Mouse (Mus musculus): ENCODE measurements around the gene Unk. TPM values are rescaled to one million over a fixed set of nuclear protein-coding genes. Genes with fewer than 3 reads are reported as not detected.

Unk gene
- polyA plus RNA-seq, 1 experiment from 2014 or later = 49.1 TPM

DNA sequence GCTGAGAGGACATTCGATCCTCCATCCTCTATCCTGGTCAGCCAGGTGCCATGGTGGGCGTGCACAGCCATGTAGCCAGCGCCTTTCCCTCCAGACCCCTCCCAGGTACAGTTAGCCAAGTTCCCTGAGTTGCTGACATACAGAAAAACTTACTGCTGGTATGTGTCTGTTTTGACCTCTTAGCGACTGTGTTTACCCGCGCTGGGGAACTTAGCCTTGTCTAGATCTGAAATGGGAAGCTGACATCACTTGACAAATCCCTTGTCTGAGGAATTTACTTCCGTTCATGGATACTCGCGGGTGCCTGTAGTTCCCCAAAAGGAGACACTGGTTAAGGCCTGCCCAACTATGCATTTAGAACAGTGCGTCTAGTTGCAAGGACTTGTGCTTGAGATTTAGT is 80.4 kb downstream of the Unk start:
- Histone ChIP-seq H3K27ac (no peak overlapping the region), H3K4me3 (peak overlapping the region; percentile 33), H3K27me3 (peaks cover 79% of the 10 kb centered on the region), H3K9me3 (replicated peaks) (no peaks in the 10 kb centered on the region), H3K9ac (no peak overlapping the region), H3K4me1 (peaks cover 32% of the 10 kb centered on the region), H3K4me2 (replicated peaks) (peak overlapping the region; percentile 50), H3K36me3 (no peaks in the 10 kb centered on the region)
- no peak for ATAC-seq (ENCODE audit: low FRiP score)
- WGBS = 29% methylated on average over 10 of the region's 10 CpGs

Other genes with a start within 250 kb of the Unk start
- gene Caskin2, start 216.7 kb upstream of the Unk start, polyA plus RNA-seq (2016; fragmentation: Nextera tagmentation; extraction: Ambion mirVana) = 17.2 and 17.9 TPM in 2 replicates
- gene Tsen54, start 215.6 kb upstream of the Unk start, polyA plus RNA-seq (2016; fragmentation: Nextera tagmentation; extraction: Ambion mirVana) = 27.1 and 28.8 TPM in 2 replicates
- 4.0 and 6.1 TPM in 2 replicates for gene Llgl2, start 206.3 kb upstream of the Unk start, polyA plus RNA-seq (2016; fragmentation: Nextera tagmentation; extraction: Ambion mirVana)
- gene Myo15b, start 171.9 kb upstream of the Unk start, polyA plus RNA-seq (2016; fragmentation: Nextera tagmentation; extraction: Ambion mirVana) = 0.05 and 0.12 TPM in 2 replicates
- 2.3 and 4.2 TPM in 2 replicates for gene Smim5, start 130.4 kb upstream of the Unk start, polyA plus RNA-seq (2016; fragmentation: Nextera tagmentation; extraction: Ambion mirVana)
- 1.3 TPM in 2 replicates for gene Smim6, start 118.3 kb upstream of the Unk start, polyA plus RNA-seq (2016; fragmentation: Nextera tagmentation; extraction: Ambion mirVana)
- gene Sap30bp, start 97.0 kb upstream of the Unk start, polyA plus RNA-seq (2016; fragmentation: Nextera tagmentation; extraction: Ambion mirVana) = 51.0 and 54.4 TPM in 2 replicates
- gene Recql5, start 96.8 kb upstream of the Unk start, polyA plus RNA-seq (2016; fragmentation: Nextera tagmentation; extraction: Ambion mirVana) = 31.8 and 34.7 TPM in 2 replicates
- gene Itgb4, start 55.6 kb upstream of the Unk start, polyA plus RNA-seq (2016; fragmentation: Nextera tagmentation; extraction: Ambion mirVana) = 1.7 and 2.1 TPM in 2 replicates
- 109 and 115 TPM in 2 replicates for gene Galk1, start 17.6 kb upstream of the Unk start, polyA plus RNA-seq (2016; fragmentation: Nextera tagmentation; extraction: Ambion mirVana)
- gene H3f3b, start 2.4 kb upstream of the Unk start, polyA plus RNA-seq (2016; fragmentation: Nextera tagmentation; extraction: Ambion mirVana) = 2,216 and 2,474 TPM in 2 replicates
- gene Unc13d, start 47.6 kb downstream of the Unk start, polyA plus RNA-seq (2016; fragmentation: Nextera tagmentation; extraction: Ambion mirVana) = 1.6 and 1.7 TPM in 2 replicates
- 90.7 and 97.7 TPM in 2 replicates for gene Wbp2, start 56.7 kb downstream of the Unk start, polyA plus RNA-seq (2016; fragmentation: Nextera tagmentation; extraction: Ambion mirVana)
- 4.4 and 5.3 TPM in 2 replicates for gene Trim47, start 96.9 kb downstream of the Unk start, polyA plus RNA-seq (2016; fragmentation: Nextera tagmentation; extraction: Ambion mirVana)
- 2.2 and 2.3 TPM in 2 replicates for gene Trim65, start 100.8 kb downstream of the Unk start, polyA plus RNA-seq (2016; fragmentation: Nextera tagmentation; extraction: Ambion mirVana)
- 72.7 and 77.8 TPM in 2 replicates for gene Mrpl38, start 108.5 kb downstream of the Unk start, polyA plus RNA-seq (2016; fragmentation: Nextera tagmentation; extraction: Ambion mirVana)
- gene Fbf1, start 137.8 kb downstream of the Unk start, polyA plus RNA-seq (2016; fragmentation: Nextera tagmentation; extraction: Ambion mirVana) = 80.7 and 80.9 TPM in 2 replicates
- gene Ten1, start 168.5 kb downstream of the Unk start, polyA plus RNA-seq (2016; fragmentation: Nextera tagmentation; extraction: Ambion mirVana) = 57.4 and 63.1 TPM in 2 replicates
- gene Acox1, start 168.7 kb downstream of the Unk start, polyA plus RNA-seq (2016; fragmentation: Nextera tagmentation; extraction: Ambion mirVana) = 43.8 and 45.9 TPM in 2 replicates
- 1.0 and 1.3 TPM in 2 replicates for gene Evpl, start 207.8 kb downstream of the Unk start, polyA plus RNA-seq (2016; fragmentation: Nextera tagmentation; extraction: Ambion mirVana)
- 85.2 and 88.0 TPM in 2 replicates for gene Srp68, start 243.9 kb downstream of the Unk start, polyA plus RNA-seq (2016; fragmentation: Nextera tagmentation; extraction: Ambion mirVana)